ENCODE assay signal across 20 mouse cellular contexts in genomic region chr10:66796296-66796695, GRCm38 (mm10).
A peak's percentile ranks its signal among the peaks of the same experiment; 100 is the strongest.
DNase-seq lines count a peak whose midpoint lies in the region; ATAC-seq and TF ChIP-seq lines count a peak whose summit lies in the region.
"Had no signal": no experiment of that assay in that cellular context is flagged by ENCODE, and none has a peak within 500 bp of the region (broad histone marks: within the 10 kb centered on the region; RNA-seq: fewer than 3 reads in every experiment).

No protein-coding gene starts in this region.

- H3K4me1 ChIP-seq in midbrain, embryonic 11.5 days (ENCODE audit: control insufficient read depth, insufficient read depth, low read length), result no peaks in the 10 kb centered on the region
- no peaks in the 10 kb centered on the region for H3K4me1 ChIP-seq in midbrain, embryonic 13.5 days (replicated peaks)
- H3K4me1 ChIP-seq in ES-E14 (ENCODE audit: control insufficient read depth in 2 of 2, insufficient read depth in 2 of 2, low read length in 2 of 2, poor library complexity in 1 of 2), result no peaks in the 10 kb centered on the region
- H3K4me1 ChIP-seq in heart, embryonic 10.5 days, result no peaks in the 10 kb centered on the region

- in situ Hi-C loops in ES-E14 (cut with MboI; ENCODE audit: low sequenced_read_pairs in 2 of 2, unreplicated experiment in 2 of 2), result no loop called here

- no peak for ATAC-seq in midbrain, embryonic 11.5 days (ENCODE audit: low FRiP score)
- no peak for ATAC-seq in midbrain, embryonic 13.5 days
- ATAC-seq: activated CD4-positive, CD25-positive, alpha-beta regulatory T cell, adult 4 months; CD4-positive, CD25-positive, alpha-beta regulatory T cell, adult 4 months; Patski had no signal

- WGBS in midbrain, embryonic 11.5 days, result 92% methylated on average over 9 of the region's 9 CpGs
- 93% methylated on average over 9 of the region's 9 CpGs for WGBS in midbrain, embryonic 13.5 days
- WGBS in heart, embryonic 10.5 days, result 85% methylated on average over 9 of the region's 9 CpGs

- H3K4me2 ChIP-seq in midbrain, embryonic 11.5 days, result no peak overlapping the region
- H3K4me2 ChIP-seq in midbrain, embryonic 13.5 days (replicated peaks), result no peak overlapping the region

- H3K4me3 ChIP-seq in midbrain, embryonic 11.5 days (ENCODE audit: low read depth, low read length), result no peak overlapping the region
- H3K4me3 ChIP-seq in midbrain, embryonic 13.5 days (replicated peaks), result no peak overlapping the region
- H3K4me3 ChIP-seq in ES-E14 (ENCODE audit: insufficient read depth in 1 of 2, low read depth in 1 of 2, low read length in 2 of 2, poor library complexity in 1 of 2, severe bottlenecking in 1 of 2), result no peak overlapping the region
- H3K4me3 ChIP-seq in heart, embryonic 10.5 days, result no peak overlapping the region

- no peak overlapping the region for H3K27ac ChIP-seq in midbrain, embryonic 11.5 days (ENCODE audit: low read depth, low read length)
- H3K27ac ChIP-seq in midbrain, embryonic 13.5 days, result no peak overlapping the region
- H3K27ac ChIP-seq in ES-E14 (ENCODE audit: insufficient read depth, low read depth, low read length, poor library complexity, severe bottlenecking), result no peak overlapping the region
- no peak overlapping the region for H3K27ac ChIP-seq in heart, embryonic 10.5 days

- H3K9me3 ChIP-seq in midbrain, embryonic 11.5 days (ENCODE audit: control insufficient read depth, low read length), result no peaks in the 10 kb centered on the region
- H3K9me3 ChIP-seq in midbrain, embryonic 13.5 days, result no peaks in the 10 kb centered on the region
- H3K9me3 ChIP-seq in ES-E14 (ENCODE audit: control insufficient read depth, insufficient read depth, low read depth, low read length), result no peaks in the 10 kb centered on the region
- H3K9me3 ChIP-seq in heart, embryonic 10.5 days, result no peaks in the 10 kb centered on the region

- H3K9ac ChIP-seq in midbrain, embryonic 11.5 days (ENCODE audit: low read length), result no peak overlapping the region
- H3K9ac ChIP-seq in midbrain, embryonic 13.5 days (replicated peaks), result no peak overlapping the region
- no peak overlapping the region for H3K9ac ChIP-seq in ES-E14 (ENCODE audit: insufficient read depth, low read depth, low read length, poor library complexity, severe bottlenecking)

- H3K36me3 ChIP-seq in midbrain, embryonic 11.5 days (ENCODE audit: control insufficient read depth, insufficient read depth, low read length), result no peaks in the 10 kb centered on the region
- no peaks in the 10 kb centered on the region for H3K36me3 ChIP-seq in midbrain, embryonic 13.5 days
- no peaks in the 10 kb centered on the region for H3K36me3 ChIP-seq in ES-E14 (ENCODE audit: control insufficient read depth, insufficient read depth, low read length, poor library complexity, severe bottlenecking)
- no peaks in the 10 kb centered on the region for H3K36me3 ChIP-seq in heart, embryonic 10.5 days
- H3K36me3 ChIP-seq: G1E had no signal

- DNase-seq in midbrain, embryonic 11.5 days (ENCODE audit: low spot score, missing footprints), result peak; percentile 77
- no peak for DNase-seq in ES-E14 (ENCODE audit: low read depth, low spot score)
- DNase-seq in heart, embryonic 10.5 days (ENCODE audit: low spot score), result no peak
- DNase-seq: adrenal gland, adult 2 months; adrenal gland, adult 8-10 months; adrenal gland, postnatal 10 days; adrenal gland, postnatal 14 days; adrenal gland, postnatal 25 days; adrenal gland, postnatal 36 days; B cell, adult 2 months; cerebellum, adult 11 months; cerebellum, adult 11-12 months; cerebellum, adult 18-20 months; cerebellum, adult 2 months had no signal

- no peaks in the 10 kb centered on the region for H3K27me3 ChIP-seq in midbrain, embryonic 11.5 days (ENCODE audit: control insufficient read depth, insufficient read depth, low read length)
- H3K27me3 ChIP-seq in midbrain, embryonic 13.5 days, result no peaks in the 10 kb centered on the region
- H3K27me3 ChIP-seq in heart, embryonic 10.5 days (ENCODE audit: insufficient read depth, poor library complexity, severe bottlenecking), result no peaks in the 10 kb centered on the region
- H3K27me3 ChIP-seq: CH12.LX had no signal

TF ChIP-seq in ES-E14, 5 proteins besides CTCF, POLR2A, EP300 and RAD21:
- peak; percentile 51 for TF ChIP-seq MAFK (IDR thresholded peaks at IDR 0.05; ENCODE audit: insufficient read depth, low read depth, low read length)
- no peak for TF ChIP-seq ZNF384 (IDR thresholded peaks at IDR 0.05; ENCODE audit: low read depth, low read length)
